Mouse (Mus musculus) CH12.LX (cell line): ENCODE measurements around the gene Kank4.

Experiments used
- BHLHE40 ChIP-seq: IDR thresholded peaks from 2 replicates; pipeline ENCODE4 v1.6.1; 2011; ENCODE audit warnings: mild to moderate bottlenecking, low read depth, low read length, improper control_type of control experiment
- CTCF ChIP-seq, 2 experiments: IDR thresholded peaks in 1 of 2; conservative IDR thresholded peaks in 1 of 2; 2 replicates each; pipeline ENCODE4 v1.5.1; 2011 to 2012; ENCODE audit warnings: low read depth in 2 of 2, low read length in 2 of 2, improper control_type of control experiment in 1 of 2, inconsistent platforms in 1 of 2, mild to moderate bottlenecking in 1 of 2, moderate library complexity in 1 of 2
- ELF1 ChIP-seq: IDR thresholded peaks from 2 replicates; pipeline ENCODE4 v1.6.1; 2014; ENCODE audit warnings: low read depth, mild to moderate bottlenecking, inconsistent platforms, low read length, improper control_type of control experiment
- EP300 ChIP-seq: IDR thresholded peaks from 2 replicates; pipeline ENCODE4 v1.6.1; 2011; ENCODE audit warnings: low read length, improper control_type of control experiment
- GABPA ChIP-seq: IDR thresholded peaks from 2 replicates; pipeline ENCODE4 v1.6.1; 2012; ENCODE audit warnings: low read depth, low read length, improper control_type of control experiment, inconsistent platforms; ENCODE audit not compliant: insufficient replicate concordance
- KAT2A ChIP-seq: IDR thresholded peaks from 2 replicates; pipeline ENCODE4 v1.6.1; 2012; ENCODE audit warnings: low read length, improper control_type of control experiment, inconsistent platforms; ENCODE audit not compliant: insufficient replicate concordance
- MAFK ChIP-seq: IDR thresholded peaks from 2 replicates; pipeline ENCODE4 v1.6.1; 2011; ENCODE audit warnings: low read length, improper control_type of control experiment; ENCODE audit not compliant: insufficient replicate concordance
- POLR2A ChIP-seq: IDR thresholded peaks from 2 replicates; pipeline ENCODE4 v1.6.1; 2011; ENCODE audit warnings: low read depth, mild to moderate bottlenecking, improper control_type of control experiment, low read length
- SMC3 ChIP-seq: IDR thresholded peaks from 2 replicates; pipeline ENCODE4 v1.6.1; 2011; ENCODE audit warnings: low read depth, low read length, improper control_type of control experiment
- USF1 ChIP-seq: IDR thresholded peaks from 2 replicates; pipeline ENCODE4 v1.6.1; 2014; ENCODE audit warnings: low read depth, mild to moderate bottlenecking, inconsistent platforms, low read length, improper control_type of control experiment

- TF ChIP-seq SMC3 (no peak), EP300 (no peak), CTCF (conservative IDR thresholded peaks at IDR 0.05 in 1 of 2, IDR thresholded peaks at IDR 0.05 in 1 of 2; ENCODE audit: low read depth in 2 of 2, low read length in 2 of 2) (no peak), GABPA (no peak), POLR2A (no peak), MAFK (no peak), USF1 (no peak), BHLHE40 (no peak), ELF1 (no peak), KAT2A (no peak)
These were observed 41.0 kb upstream of the Kank4 start for GRCm38 (mm10) chr4:98858151-98858855.
